Mouse (Mus musculus): ENCODE data around the gene Slc16a13. TPM values are rescaled to one million over a fixed set of nuclear protein-coding genes. Genes with fewer than 3 reads are reported as not detected.

Slc16a13 gene
- total RNA-seq, 4 experiments from 2014 or later = 6.5 to 9.5 (median 7.4) TPM

DNA sequence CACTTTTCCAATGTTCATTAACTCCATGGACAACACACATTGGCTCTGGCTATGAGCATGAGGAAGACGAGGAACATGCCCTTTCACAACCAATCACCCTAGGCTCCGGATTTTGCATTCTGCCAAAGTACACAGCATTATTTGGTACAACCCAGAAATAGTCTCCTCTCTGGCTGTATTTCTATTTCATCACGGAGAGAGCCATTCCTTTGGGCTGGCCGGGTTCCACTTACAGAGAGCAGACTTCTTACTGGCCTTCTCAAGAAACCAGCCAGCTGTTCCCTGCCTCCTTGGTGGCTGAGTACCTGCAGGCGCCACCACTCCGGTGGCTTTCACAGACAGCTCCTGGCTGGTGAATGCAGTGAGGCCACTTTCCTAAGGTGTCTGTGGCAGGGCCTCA lies 8.4 kb downstream of the Slc16a13 start, which contains the start of gene Slc16a11:
Slc16a11 (plus strand) TSS at position 330 of the 400 bp plus-strand sequence.
- no peak for DNase-seq (ENCODE audit: low spot score in 2 of 2)

- DNase-seq (ENCODE audit: low spot score in 2 of 2) = no peak
Observed at GRCm38 (mm10) chr11:70211972-70212371, 8.9 kb downstream of the Slc16a13 start.

DNA sequence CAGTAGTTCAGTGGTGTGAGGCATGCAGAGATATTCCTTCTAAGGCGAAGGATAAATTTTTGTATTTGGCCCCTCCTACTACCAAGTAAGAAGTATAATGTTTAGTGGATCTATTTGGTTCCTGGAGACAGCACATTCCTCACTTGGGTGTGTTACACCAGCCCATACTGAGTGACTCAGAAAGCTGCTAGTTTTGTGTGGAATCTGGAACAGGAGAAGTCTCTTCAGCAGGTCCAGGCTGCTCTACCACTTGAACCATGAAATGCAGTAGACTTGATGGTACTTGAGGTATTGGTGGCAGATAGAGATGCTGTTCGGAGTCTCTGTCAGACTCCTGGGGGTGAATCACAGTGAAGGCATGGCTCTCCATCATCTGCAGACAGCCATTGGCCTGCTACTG lies 10.2 kb downstream of the Slc16a13 start:
- no peak for DNase-seq (ENCODE audit: low spot score in 2 of 2)

DNA sequence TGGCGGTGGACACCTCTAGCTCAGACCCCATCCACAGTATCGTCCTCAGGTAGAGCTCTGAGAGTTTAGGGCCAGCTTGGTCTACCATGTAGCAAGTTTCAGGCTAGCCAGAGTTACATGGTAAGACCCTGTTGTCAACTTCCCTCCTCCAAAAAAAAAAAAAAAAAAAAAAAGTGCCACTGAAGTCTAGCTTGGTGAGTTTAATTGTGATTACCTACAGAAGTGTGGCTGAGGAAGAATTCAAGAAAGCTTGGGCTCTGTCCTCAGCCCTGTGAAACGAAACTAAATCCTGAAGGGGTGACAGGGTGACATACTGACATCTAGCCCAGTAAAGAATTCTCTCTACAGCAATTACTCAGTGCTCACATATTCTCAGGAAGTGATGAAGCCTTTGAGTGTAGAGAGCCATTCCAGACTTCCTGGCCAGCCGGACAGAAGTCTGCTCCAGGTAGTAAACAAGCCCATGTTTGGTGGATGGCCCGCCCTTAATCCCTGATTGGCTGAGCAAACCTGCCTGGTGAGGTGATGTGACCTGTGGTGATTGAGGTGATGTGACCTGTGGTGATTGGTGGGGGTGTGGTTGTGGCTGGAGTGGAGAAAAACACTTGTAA lies 12.0 kb downstream of the Slc16a13 start:
- DNase-seq (ENCODE audit: low spot score in 2 of 2) = no peak

GRCm38 (mm10) chr11:70207283-70207682 lies 13.6 kb downstream of the Slc16a13 start:
- DNase-seq (ENCODE audit: low spot score in 2 of 2) = no peak

- no peak for DNase-seq (ENCODE audit: low spot score in 2 of 2)
Observed at GRCm38 (mm10) chr11:70206801-70207200, 14.1 kb downstream of the Slc16a13 start.

- peak; percentile 45 to 74 for DNase-seq (ENCODE audit: low spot score in 2 of 2)
Observed at GRCm38 (mm10) chr11:70201691-70202090, 19.2 kb downstream of the Slc16a13 start.

DNA sequence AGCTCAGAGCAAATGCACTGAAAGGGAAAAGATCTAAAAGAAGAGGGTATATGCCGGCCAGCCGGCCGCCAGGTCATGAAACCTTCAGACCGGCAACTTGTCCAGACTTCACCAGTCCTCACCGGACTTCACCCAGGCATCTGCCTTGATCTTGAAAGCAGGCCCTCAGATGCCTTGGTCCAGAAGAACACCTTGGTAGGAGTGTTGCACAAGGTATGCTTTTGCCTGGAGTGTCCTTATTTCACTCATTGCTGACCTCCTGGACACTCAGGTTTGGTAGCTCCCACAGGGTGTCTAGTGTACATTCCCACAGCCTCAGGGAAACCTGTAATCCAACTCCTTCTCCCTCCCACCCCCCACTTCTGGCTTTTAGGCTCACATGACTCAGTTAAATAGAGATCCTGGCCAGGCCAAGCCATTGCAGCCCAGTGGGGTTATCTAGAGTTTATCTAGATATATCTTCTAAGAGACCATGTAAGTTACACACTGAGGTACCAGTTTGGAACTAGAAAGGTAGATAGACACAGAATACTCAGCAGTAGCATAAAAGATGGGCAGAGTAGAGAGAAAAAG lies 20.7 kb downstream of the Slc16a13 start:
- DNase-seq (ENCODE audit: low spot score in 2 of 2) = no peak

GRCm38 (mm10) chr11:70199107-70199506 lies 21.8 kb downstream of the Slc16a13 start:
- DNase-seq (ENCODE audit: low spot score in 2 of 2) = no peak

DNA sequence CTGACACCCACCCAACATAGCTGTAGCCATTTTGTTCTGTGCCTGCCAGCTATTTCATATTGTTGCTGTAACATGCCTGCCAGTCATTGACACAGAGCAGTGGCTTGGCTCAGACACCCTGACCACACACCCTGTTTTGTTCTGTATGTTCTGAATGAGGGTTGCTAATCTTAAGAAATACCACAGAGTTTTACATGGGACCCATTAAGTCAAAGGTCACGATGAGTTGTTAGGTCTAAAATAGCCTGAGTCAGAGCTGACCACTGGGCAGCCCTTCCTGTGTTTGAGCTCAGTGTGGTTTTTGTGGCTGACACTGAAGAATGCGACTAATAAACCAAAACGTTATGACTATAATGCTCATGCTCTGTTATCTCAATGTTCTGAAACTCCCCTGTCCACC lies 22.5 kb downstream of the Slc16a13 start:
- DNase-seq (ENCODE audit: low spot score in 2 of 2) = no peak

- DNase-seq (ENCODE audit: low spot score in 2 of 2) = no peak
Observed at GRCm38 (mm10) chr11:70193354-70194285, 27.2 kb downstream of the Slc16a13 start.

GRCm38 (mm10) chr11:70192157-70192556 lies 28.7 kb downstream of the Slc16a13 start:
- no peak for DNase-seq (ENCODE audit: low spot score in 2 of 2)

DNA sequence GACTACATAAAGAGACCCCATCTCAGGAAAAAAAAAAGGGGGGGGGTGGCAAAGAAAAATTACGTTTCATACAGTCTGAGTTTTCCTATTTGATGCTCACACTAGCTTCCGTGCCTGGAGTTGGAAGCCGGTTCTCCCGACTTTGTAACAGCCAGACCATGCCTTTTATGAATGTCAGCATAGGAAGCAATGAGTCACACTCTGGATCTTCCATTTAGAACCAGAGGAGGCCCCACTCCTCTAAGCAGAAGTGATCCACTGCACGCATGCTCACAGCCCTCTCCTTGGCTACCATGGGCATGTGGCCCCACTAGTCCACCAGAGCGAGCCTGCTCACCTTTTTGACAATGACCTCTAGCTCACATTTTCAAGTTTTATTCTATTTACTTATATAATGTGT lies 29.7 kb downstream of the Slc16a13 start:
- DNase-seq (ENCODE audit: low spot score in 2 of 2) = no peak

- DNase-seq (ENCODE audit: low spot score in 2 of 2) = no peak
Observed at GRCm38 (mm10) chr11:70189319-70190134, 31.3 kb downstream of the Slc16a13 start.

DNA sequence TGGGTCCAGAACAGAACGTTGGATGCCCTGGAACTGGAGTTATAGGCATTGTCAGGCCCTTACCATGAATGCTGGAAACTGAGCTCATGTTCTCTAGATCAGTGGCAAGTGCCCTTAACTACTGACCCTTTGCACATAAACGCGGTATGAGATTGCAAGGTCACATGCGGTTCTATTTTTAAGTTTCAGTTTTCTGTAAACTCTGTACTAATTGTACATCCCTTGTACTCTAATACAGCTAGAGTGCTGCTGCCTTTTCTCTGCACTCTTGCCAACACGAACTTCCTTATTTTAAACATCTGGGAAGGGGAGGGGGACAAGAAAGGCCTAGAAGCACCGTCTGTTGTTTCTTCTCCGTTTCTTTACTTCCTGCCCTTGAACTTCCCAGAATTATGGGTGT lies 35.7 kb downstream of the Slc16a13 start:
- no peak for DNase-seq (ENCODE audit: low spot score in 2 of 2)

GRCm38 (mm10) chr11:70180496-70180895 lies 40.4 kb downstream of the Slc16a13 start:
- DNase-seq (ENCODE audit: low spot score in 2 of 2) = no peak

- DNase-seq (ENCODE audit: low spot score in 2 of 2) = peak in 1 of 2 experiments; percentile 9
Observed at GRCm38 (mm10) chr11:70179401-70179800, 41.5 kb downstream of the Slc16a13 start.

DNA sequence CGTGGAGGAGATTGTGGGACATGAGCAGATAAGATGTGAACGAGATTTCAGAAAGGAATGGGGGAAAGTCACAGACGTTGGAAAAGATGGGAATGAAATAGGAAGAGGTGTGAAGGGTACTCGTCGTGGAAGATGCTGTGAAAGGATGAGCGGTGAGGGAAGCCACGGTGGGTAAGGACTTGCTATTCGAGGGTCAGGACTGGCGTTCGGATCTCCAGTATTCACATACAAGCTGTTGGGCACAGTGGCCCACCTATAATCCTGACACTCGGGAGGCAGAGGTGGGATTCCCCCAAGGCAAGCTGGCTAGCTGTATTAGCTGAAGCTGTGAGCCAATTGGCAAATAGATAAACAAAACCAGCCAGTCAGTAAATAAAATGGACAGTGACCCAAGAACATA lies 42.1 kb downstream of the Slc16a13 start:
- no peak for DNase-seq (ENCODE audit: low spot score in 2 of 2)

GRCm38 (mm10) chr11:70178311-70178710 lies 42.6 kb downstream of the Slc16a13 start:
- no peak for DNase-seq (ENCODE audit: low spot score in 2 of 2)

GRCm38 (mm10) chr11:70177647-70178046 lies 43.2 kb downstream of the Slc16a13 start:
- DNase-seq (ENCODE audit: low spot score in 2 of 2) = no peak

- no peak for DNase-seq (ENCODE audit: low spot score in 2 of 2)
Observed at GRCm38 (mm10) chr11:70174491-70174890, 46.4 kb downstream of the Slc16a13 start.

Measured in layer of hippocampus, adult 8-10 months (tissue).